Mouse (Mus musculus) forebrain, embryonic 10.5 days (tissue): Measurements from ENCODE around the gene Dab1. TPM values are rescaled to one million over a fixed set of nuclear protein-coding genes. Genes with fewer than 3 reads are reported as not detected.

Experiments
- DNase-seq: peaks from one replicate; pipeline ENCODE4 v3.0.0-alpha.2; 2017; ENCODE audit warnings: low spot score; ENCODE audit errors: extremely low spot score
- H3K27ac ChIP-seq: fragments of 300-500 bp; sonication (generic); 2 replicates; pipeline ENCODE4 v1.5.1; 2016; ENCODE audit warnings: mild to moderate bottlenecking
- H3K27me3 ChIP-seq: fragments of 300-500 bp; sonication (generic); 2 replicates; pipeline ENCODE4 v1.6.1; 2016; ENCODE audit warnings: mild to moderate bottlenecking; ENCODE audit not compliant: poor library complexity, severe bottlenecking
- H3K36me3 ChIP-seq: fragments of 300-500 bp; sonication (generic); replicated peaks from 2 replicates; pipeline ENCODE4 v1.6.1; 2016; ENCODE audit warnings: mild to moderate bottlenecking, moderate library complexity
- H3K4me1 ChIP-seq: fragments of 300-500 bp; sonication (generic); 2 replicates; pipeline ENCODE4 v1.6.1; 2016
- H3K4me3 ChIP-seq: fragments of 300-500 bp; sonication (generic); 2 replicates; pipeline ENCODE4 v1.5.1; 2016; ENCODE audit warnings: mild to moderate bottlenecking, moderate library complexity
- H3K9me3 ChIP-seq: fragments of 300-500 bp; sonication (generic); 2 replicates; pipeline ENCODE4 v1.6.1; 2016; ENCODE audit warnings: mild to moderate bottlenecking, moderate library complexity
- WGBS: fragments of 180-500 bp; shearing (Covaris S2); methylation state at CpG from one replicate; pipeline ENCODE4 v1.1.7; 2016; 5-methylcytosine and 5-hydroxymethylcytosine counted together
- polyA plus RNA-seq: library from polyadenylated mRNA; unstranded; fragments of >200 nt; fragmentation: Nextera tagmentation; extraction: Ambion mirVana; gene quantifications from 2 replicates; pipeline ENCODE4 v1.2.1, GENCODE M21; 2016

Dab1 gene
- polyA plus RNA-seq, 1 experiment from 2014 or later = 26.4 TPM

GRCm38 (mm10) chr4:104210796-104211195, 591.6 kb downstream of the Dab1 start:
- Histone ChIP-seq H3K27me3 (peaks cover 1% of the 10 kb centered on the region; the same call in 1 of the 2 replicates), H3K36me3 (no peaks in the 10 kb centered on the region), H3K4me1 (peaks cover 8% of the 10 kb centered on the region), H3K27ac (no peak overlapping the region), H3K9me3 (no peaks in the 10 kb centered on the region), H3K4me3 (no peak overlapping the region)
- WGBS = 84% methylated on average over 1 of the region's 1 CpGs
- no peak for DNase-seq

GRCm38 (mm10) chr4:104211531-104212455, 592.6 kb downstream of the Dab1 start:
- Histone ChIP-seq H3K27ac (no peak overlapping the region), H3K27me3 (peaks cover 5% of the 10 kb centered on the region; the same call in 1 of the 2 replicates), H3K4me1 (peaks cover 10% of the 10 kb centered on the region), H3K36me3 (no peaks in the 10 kb centered on the region), H3K9me3 (no peaks in the 10 kb centered on the region), H3K4me3 (no peak overlapping the region)
- 82% methylated on average over 9 of the region's 9 CpGs for WGBS
- DNase-seq = no peak

- Histone ChIP-seq H3K4me3 (no peak overlapping the region), H3K27ac (no peak overlapping the region), H3K4me1 (peaks cover 25% of the 10 kb centered on the region), H3K36me3 (no peaks in the 10 kb centered on the region), H3K9me3 (no peaks in the 10 kb centered on the region), H3K27me3 (peaks cover 9% of the 10 kb centered on the region)
- 39% methylated on average over 7 of the region's 7 CpGs for WGBS
- no peak for DNase-seq
Observed at GRCm38 (mm10) chr4:104214724-104215123, 595.6 kb downstream of the Dab1 start.

DNA sequence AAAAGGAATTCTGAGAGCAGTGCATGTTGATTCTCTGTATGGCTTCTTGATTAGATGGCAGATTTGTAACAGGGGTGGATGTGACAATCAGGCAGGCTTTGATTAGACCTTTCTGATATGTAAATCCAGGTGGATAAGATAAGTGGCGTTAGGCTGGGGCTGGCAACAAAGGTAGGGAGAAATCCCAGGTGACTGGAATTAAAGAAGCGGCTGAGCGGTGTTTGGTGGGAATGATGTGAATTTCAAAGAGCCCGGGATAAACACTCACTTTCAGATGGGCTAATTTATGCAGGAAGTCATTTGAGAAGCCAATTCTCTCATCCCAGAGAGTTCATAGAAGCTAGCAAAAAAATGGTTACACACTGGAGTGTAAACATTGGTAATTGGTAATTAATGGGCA, 598.2 kb downstream of the Dab1 start:
- H3K9me3 ChIP-seq = no peaks in the 10 kb centered on the region
- H3K27me3 ChIP-seq = peaks cover 9% of the 10 kb centered on the region
- H3K27ac ChIP-seq = no peak overlapping the region
- no peak for DNase-seq
- no peaks in the 10 kb centered on the region for H3K36me3 ChIP-seq
- WGBS = 60% methylated on average over 4 of the region's 4 CpGs
- H3K4me3 ChIP-seq = no peak overlapping the region
- peaks cover 25% of the 10 kb centered on the region for H3K4me1 ChIP-seq

- Histone ChIP-seq H3K9me3 (no peaks in the 10 kb centered on the region), H3K36me3 (no peaks in the 10 kb centered on the region), H3K27ac (no peak overlapping the region), H3K4me1 (peaks cover 25% of the 10 kb centered on the region), H3K4me3 (no peak overlapping the region), H3K27me3 (peaks cover 9% of the 10 kb centered on the region)
- DNase-seq = no peak
- 76% methylated on average over 6 of the region's 6 CpGs for whole genome bisulfite sequencing
Observed at GRCm38 (mm10) chr4:104218765-104219164, 599.6 kb downstream of the Dab1 start.

DNA sequence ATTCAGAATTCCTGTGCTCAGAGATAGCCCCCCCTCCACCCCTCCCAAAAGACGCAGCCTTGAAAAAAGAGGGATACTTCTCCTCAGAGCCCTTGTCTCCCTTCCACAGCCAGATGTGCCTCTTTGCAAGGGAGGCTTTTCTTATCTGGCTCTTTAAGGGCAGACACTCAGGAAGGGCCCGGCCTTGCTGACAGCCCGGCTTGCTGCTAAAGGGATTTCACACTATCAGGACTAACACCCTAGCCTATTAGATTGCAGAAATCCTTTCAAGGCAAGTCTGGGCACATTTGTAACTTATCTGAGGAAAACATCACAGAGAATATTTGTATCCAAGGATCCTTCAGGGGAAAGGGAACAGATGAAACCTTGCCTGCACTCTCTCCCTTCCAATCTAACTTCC, 600.9 kb downstream of the Dab1 start:
- 50% methylated on average over 3 of the region's 3 CpGs for WGBS

GRCm38 (mm10) chr4:104229296-104229695, 610.1 kb downstream of the Dab1 start:
- Histone ChIP-seq H3K4me1 (no peaks in the 10 kb centered on the region), H3K27me3 (no peaks in the 10 kb centered on the region), H3K9me3 (no peaks in the 10 kb centered on the region), H3K4me3 (no peak overlapping the region), H3K27ac (no peak overlapping the region), H3K36me3 (no peaks in the 10 kb centered on the region)
- 85% methylated on average over 3 of the region's 3 CpGs for whole genome bisulfite sequencing
- DNase-seq = no peak

More for the DNA sequence above, 600.9 kb downstream of the Dab1 start:
- H3K27me3 ChIP-seq = peaks cover 9% of the 10 kb centered on the region
- H3K4me1 ChIP-seq = peaks cover 20% of the 10 kb centered on the region
- H3K4me3 ChIP-seq = no peak overlapping the region
- no peaks in the 10 kb centered on the region for H3K36me3 ChIP-seq
- no peak overlapping the region for H3K27ac ChIP-seq
- H3K9me3 ChIP-seq = no peaks in the 10 kb centered on the region
- DNase-seq = no peak

GRCm38 (mm10) chr4:104246506-104246905, 627.3 kb downstream of the Dab1 start:
- Histone ChIP-seq H3K4me3 (no peak overlapping the region), H3K27me3 (no peaks in the 10 kb centered on the region), H3K36me3 (no peaks in the 10 kb centered on the region), H3K27ac (no peak overlapping the region), H3K9me3 (no peaks in the 10 kb centered on the region), H3K4me1 (no peaks in the 10 kb centered on the region)
- no peak for DNase-seq
- WGBS = 61% methylated on average over 1 of the region's 1 CpGs

DNA sequence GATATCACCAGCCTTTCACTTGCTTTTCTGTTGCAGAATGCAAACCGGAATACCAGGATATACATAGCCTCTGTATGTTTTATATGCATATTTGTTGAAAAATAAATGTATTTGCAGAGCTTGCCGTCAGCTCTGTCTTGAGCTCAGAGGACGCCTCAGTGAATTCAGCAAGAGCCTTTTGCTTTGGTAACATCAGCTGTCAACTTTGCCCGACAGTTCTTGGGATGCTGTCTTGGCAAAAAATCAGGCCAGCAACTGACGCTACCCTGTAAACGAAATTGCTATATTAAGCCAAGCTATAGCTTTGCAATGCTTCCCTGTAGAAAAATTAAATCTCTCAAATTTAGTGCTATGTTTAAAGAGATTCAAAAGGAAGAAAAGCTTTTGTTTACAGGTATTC, 630.3 kb downstream of the Dab1 start:
- Histone ChIP-seq H3K4me1 (no peaks in the 10 kb centered on the region), H3K9me3 (no peaks in the 10 kb centered on the region), H3K36me3 (no peaks in the 10 kb centered on the region), H3K27ac (no peak overlapping the region), H3K4me3 (no peak overlapping the region), H3K27me3 (no peaks in the 10 kb centered on the region)
- DNase-seq = no peak
- 88% methylated on average over 6 of the region's 6 CpGs for WGBS

- no peak overlapping the region for H3K4me3 ChIP-seq
- H3K27me3 ChIP-seq = no peaks in the 10 kb centered on the region
- H3K4me1 ChIP-seq = no peaks in the 10 kb centered on the region
- DNase-seq = no peak
- no peaks in the 10 kb centered on the region for H3K9me3 ChIP-seq
- 91% methylated on average over 8 of the region's 8 CpGs for WGBS
- no peaks in the 10 kb centered on the region for H3K36me3 ChIP-seq
- no peak overlapping the region for H3K27ac ChIP-seq
Observed at GRCm38 (mm10) chr4:104257776-104258175, 638.6 kb downstream of the Dab1 start.

DNA sequence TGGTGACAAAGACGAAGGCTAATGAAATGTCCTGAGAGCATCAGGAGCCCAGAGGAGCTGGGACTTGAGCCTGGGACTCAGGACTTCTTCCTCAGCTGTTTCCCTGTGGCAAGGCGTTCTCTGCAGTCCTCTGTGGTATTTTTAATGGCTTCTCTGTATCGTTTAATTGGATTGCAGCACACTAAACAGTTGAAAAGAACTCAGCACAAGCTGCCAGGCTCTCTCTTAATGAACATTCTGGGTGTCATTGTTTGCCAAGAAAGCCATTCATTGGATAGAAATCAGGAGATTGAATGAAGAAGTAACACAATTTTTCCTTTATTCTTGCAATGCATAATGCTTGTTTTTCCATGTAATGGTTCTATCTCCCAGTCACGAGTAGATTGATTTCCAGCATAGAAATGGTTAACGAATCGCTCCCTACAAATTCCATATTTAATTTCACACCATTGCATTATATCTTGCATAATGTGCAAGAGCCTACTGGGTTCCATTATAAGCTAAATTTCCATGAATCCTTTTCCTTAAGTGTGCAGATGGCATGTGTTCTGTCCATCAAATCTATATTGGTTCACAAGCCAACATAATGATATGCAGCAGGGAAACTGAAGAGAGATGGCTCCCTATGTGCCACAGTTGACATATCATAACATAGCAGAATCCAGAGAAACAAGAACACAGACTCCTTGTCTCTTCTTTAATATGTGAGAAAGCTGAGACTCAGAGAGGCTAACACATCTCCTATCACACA, 650.4 kb downstream of the Dab1 start:
- Histone ChIP-seq H3K36me3 (no peaks in the 10 kb centered on the region), H3K27ac (no peak overlapping the region), H3K4me1 (peaks cover 10% of the 10 kb centered on the region; the same call in 1 of the 2 replicates), H3K9me3 (no peaks in the 10 kb centered on the region), H3K4me3 (no peak overlapping the region), H3K27me3 (no peaks in the 10 kb centered on the region)
- DNase-seq = no peak
- 80% methylated on average over 6 of the region's 6 CpGs for WGBS

GRCm38 (mm10) chr4:104270173-104270557, 651.0 kb downstream of the Dab1 start:
- Histone ChIP-seq H3K27me3 (no peaks in the 10 kb centered on the region), H3K4me1 (peaks cover 10% of the 10 kb centered on the region; the same call in 1 of the 2 replicates), H3K9me3 (no peaks in the 10 kb centered on the region), H3K4me3 (no peak overlapping the region), H3K36me3 (no peaks in the 10 kb centered on the region), H3K27ac (no peak overlapping the region)
- WGBS = 87% methylated on average over 5 of the region's 5 CpGs
- DNase-seq = no peak

- H3K4me3 ChIP-seq = no peak overlapping the region
- WGBS = 93% methylated on average over 1 of the region's 1 CpGs
- no peaks in the 10 kb centered on the region for H3K4me1 ChIP-seq
- no peaks in the 10 kb centered on the region for H3K36me3 ChIP-seq
- no peak for DNase-seq
- H3K9me3 ChIP-seq = no peaks in the 10 kb centered on the region
- H3K27ac ChIP-seq = no peak overlapping the region
- H3K27me3 ChIP-seq = no peaks in the 10 kb centered on the region
Observed at GRCm38 (mm10) chr4:104275260-104275659, 656.1 kb downstream of the Dab1 start.
